Mouse (Mus musculus): Measurements from ENCODE around the gene Myod1.

DNA sequence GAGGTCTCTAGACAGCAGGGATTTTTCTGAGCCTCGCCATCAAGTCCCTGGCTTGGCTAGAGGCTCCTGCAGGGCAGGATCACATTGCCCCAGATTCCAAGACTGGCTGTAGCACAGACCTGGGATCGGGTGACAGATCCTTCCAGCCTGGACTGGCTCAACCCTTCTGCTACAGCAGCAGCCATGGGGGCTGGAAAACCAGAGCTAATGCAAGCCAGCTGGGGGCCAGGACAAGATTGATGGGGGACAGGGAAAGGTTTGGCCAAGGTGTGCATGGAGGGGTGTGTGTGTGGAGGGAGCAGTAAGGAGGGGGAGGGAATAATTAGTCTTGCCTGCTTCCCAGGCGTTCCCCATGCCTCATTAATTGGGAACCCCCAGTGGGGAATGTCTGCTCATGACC, 36.5 kb upstream of the Myod1 start:
- TF ChIP-seq CTCF (IDR thresholded peaks at IDR 0.05) (no peak), EP300 (IDR thresholded peaks at IDR 0.05) (no peak)
